Mouse (Mus musculus): Measurements from ENCODE around the gene Rbp3. TPM values are rescaled to one million over a fixed set of nuclear protein-coding genes. Genes with fewer than 3 reads are reported as not detected.

Rbp3 gene
- total RNA-seq (2023) = not detected

DNA sequence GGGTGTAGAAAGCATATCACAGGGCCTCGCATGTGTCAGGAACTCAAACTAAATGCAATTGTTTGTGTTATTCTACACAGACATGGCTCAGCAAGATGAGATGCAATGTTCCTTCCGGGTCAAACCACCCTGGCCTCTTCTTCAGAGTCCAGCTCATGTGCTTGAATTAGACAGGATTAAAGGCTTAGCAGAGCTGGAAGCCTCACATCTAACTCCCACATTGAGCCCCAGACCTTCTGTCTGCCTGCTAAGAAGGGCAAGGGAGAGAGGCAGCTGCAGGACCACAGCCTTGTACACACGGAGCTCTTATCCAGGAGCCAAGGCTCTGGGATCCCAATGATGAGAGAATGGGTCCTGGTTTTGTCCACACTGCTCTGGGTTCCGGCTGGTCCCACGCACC is at the start of gene Rbp3:
Gene Rbp3, plus strand, starts transcription at position 243 of the 400 bp plus-strand sequence.

DNA sequence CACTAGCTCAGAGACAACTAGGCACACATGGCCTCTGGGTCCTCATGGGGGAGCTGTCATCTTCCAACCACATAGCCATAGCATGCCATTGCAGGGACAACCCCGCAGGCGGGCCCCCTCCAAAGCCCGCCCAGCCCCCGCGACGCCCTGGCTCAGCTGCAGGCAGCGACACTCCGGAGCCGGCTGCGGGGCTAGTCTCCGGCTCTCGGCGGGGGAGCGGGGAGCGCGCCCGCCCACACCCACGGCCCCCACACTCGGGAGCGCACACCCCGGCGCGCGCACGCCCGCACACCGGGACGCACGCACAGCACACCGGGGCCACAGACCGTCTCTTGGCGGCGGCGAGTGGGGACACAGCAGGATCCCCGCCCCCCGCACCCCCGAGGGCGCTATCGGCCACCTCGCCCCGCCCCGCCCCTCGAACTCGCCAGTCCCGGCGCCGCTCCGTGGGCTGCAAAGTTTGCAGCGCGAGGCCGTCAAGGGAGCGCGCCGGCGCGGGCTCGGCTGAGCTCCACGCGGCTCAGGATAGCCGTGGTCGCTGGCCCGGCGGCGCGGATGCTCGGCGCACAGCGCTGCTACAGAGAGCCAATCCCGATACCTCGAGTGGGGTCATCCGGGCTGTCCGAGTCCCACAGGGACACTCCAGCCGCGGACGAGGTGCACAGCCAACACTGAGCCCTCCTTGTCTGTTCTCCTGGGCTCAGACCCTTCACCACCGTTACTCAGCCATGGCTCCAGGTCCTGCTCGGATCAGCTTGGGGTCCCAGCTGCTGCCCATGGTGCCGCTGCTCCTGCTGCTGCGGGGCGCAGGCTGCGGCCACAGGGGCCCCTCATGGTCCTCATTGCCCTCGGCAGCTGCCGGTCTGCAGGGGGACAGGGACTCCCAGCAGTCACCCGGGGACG is 30.4 kb upstream of the Rbp3 start, which contains the start of gene Gdf10:
Gene Gdf10, plus strand, starts transcription at position 420 of the 903 bp plus-strand sequence.

DNA sequence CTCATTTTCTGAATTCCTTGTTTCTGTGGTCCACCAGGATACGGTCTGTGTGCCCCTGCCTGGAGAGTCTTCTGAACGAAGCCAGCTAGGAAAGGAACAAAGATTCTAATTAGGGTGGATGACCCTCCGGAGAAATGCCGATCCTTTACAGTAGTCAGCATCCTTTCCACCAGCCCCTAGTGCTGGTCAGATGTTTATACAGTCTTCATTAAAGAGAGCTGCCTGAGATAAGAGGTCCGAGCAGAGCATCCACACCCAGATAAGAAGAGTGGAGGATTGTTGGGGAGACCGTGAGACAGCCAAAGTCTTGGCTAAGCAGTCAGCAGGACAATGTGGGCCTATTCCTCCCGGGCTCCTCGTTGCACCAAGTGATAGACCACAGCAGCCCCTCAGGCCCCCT is 13.1 kb upstream of the Rbp3 start, which contains the start of gene Gdf2:
Gene Gdf2, plus strand, starts transcription at position 301 of the 400 bp plus-strand sequence.

DNA sequence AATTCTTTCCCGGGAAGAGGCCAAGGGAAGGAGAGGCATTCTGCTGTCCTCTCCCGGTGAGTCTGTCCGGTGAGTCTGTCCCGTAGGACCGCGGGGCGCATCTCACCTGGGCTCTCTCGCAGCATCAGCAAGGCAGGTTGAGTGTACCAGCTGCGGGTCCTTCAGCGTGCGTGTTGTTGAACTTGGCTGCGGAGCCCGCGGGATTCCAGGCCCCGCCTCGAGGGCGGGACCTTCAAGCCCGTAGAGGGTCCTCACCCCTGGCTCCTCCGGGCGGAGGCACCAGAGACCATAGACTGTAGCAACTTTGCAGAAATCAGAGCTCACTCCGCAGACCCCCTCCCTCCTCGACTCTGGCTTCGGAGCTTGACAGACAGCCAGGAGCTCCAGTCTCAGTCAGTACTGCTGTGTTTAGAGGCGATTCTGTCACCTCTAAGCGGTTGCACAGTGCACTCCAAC is 24.8 kb downstream of the Rbp3 start, which contains the start of gene Zfp488:
Gene Zfp488, minus strand, starts transcription at position 161 of the 456 bp plus-strand sequence.

Other genes starting within 250 kb of the Rbp3 start
- not detected for gene Gdf10, start 30.4 kb upstream of the Rbp3 start, total RNA-seq (2023)
- gene Gdf2, start 13.0 kb upstream of the Rbp3 start, total RNA-seq (2023) = not detected
- under 1 TPM; 0.12 to 0.17 TPM for gene Zfp488, start 24.8 kb downstream of the Rbp3 start, total RNA-seq (2023)
- not detected for gene Gm30083, start 61.2 kb downstream of the Rbp3 start, total RNA-seq (2023)
- not detected for gene Gm5460, start 62.8 kb downstream of the Rbp3 start, total RNA-seq (2023)
- gene Antxrl, start 98.7 kb downstream of the Rbp3 start, total RNA-seq (2023) = not detected
- not detected for gene Anxa8, start 132.0 kb downstream of the Rbp3 start, total RNA-seq (2023)
- gene A630023A22Rik, start 148.8 kb downstream of the Rbp3 start, total RNA-seq (2023) = not detected
- gene Npy4r, start 198.5 kb downstream of the Rbp3 start, total RNA-seq (2023) = not detected
- under 1 TPM in 1 of 2 experiments, not detected in 1; 0.06 TPM for gene Gprin2, start 247.7 kb downstream of the Rbp3 start, total RNA-seq (2023)